Mouse (Mus musculus) liver, embryonic 14.5 days (tissue): ENCODE measurements around the gene Tubb5. TPM values are rescaled to one million over a fixed set of nuclear protein-coding genes. Genes with fewer than 3 reads are reported as not detected.

Experiments used
- ATAC-seq: fragments of 200-750 bp; cut with Nextera tagmentation; 2 replicates; pipeline ENCODE4 v1.8.0; 2017; ENCODE audit warnings: moderate number of reproducible peaks, mild to moderate bottlenecking, moderate library complexity; ENCODE audit not compliant: insufficient read depth
- DNase-seq, 3 experiments: peaks; one replicate each; pipeline ENCODE4 v3.0.0-alpha.2; 2012 to 2013; ENCODE audit warnings: low read depth in 3 of 3, low spot score in 3 of 3
- H3K27ac ChIP-seq: fragments of 300-500 bp; sonication (generic); 2 replicates; pipeline ENCODE4 v1.5.1; 2014; ENCODE audit warnings: moderate library complexity, mild to moderate bottlenecking, control low read depth, inconsistent platforms
- H3K27me3 ChIP-seq: fragments of 300-500 bp; sonication (generic); 2 replicates; pipeline ENCODE4 v1.6.1; 2014; ENCODE audit warnings: mild to moderate bottlenecking, low read length, moderate library complexity; ENCODE audit not compliant: control insufficient read depth, insufficient read depth
- H3K36me3 ChIP-seq: fragments of 300-500 bp; sonication (generic); replicated peaks from 2 replicates; pipeline ENCODE4 v1.6.1; 2014; ENCODE audit warnings: low read depth; ENCODE audit not compliant: control insufficient read depth, insufficient read depth
- H3K4me1 ChIP-seq, 2 experiments: fragments of 200-500 bp in 1 of 2; fragments of 300-500 bp in 1 of 2; sonication (generic) in 1 of 2; replicated peaks; 2 replicates each; pipeline ENCODE4 v1.6.1; 2012 to 2014; ENCODE audit warnings: antibody characterized with exemption in 1 of 2, inconsistent platforms in 1 of 2, low read length in 1 of 2; ENCODE audit not compliant: control insufficient read depth in 2 of 2, insufficient read depth in 2 of 2
- H3K4me2 ChIP-seq: fragments of 300-500 bp; sonication (generic); 2 replicates; pipeline ENCODE4 v1.6.1; 2014; ENCODE audit warnings: low read depth, mild to moderate bottlenecking, control low read depth, moderate library complexity
- H3K4me3 ChIP-seq, 2 experiments: fragments of 200-500 bp in 1 of 2; fragments of 300-500 bp in 1 of 2; sonication (generic) in 1 of 2; 2 replicates each; pipeline ENCODE4 v1.5.1; 2012 to 2014; ENCODE audit warnings: low read depth in 2 of 2, low read length in 2 of 2, mild to moderate bottlenecking in 2 of 2, control low read depth in 1 of 2, inconsistent platforms in 1 of 2, moderate library complexity in 1 of 2; ENCODE audit not compliant: insufficient read depth in 1 of 2
- H3K9ac ChIP-seq: fragments of 300-500 bp; sonication (generic); replicated peaks from 2 replicates; pipeline ENCODE4 v1.6.1; 2014; ENCODE audit warnings: mild to moderate bottlenecking, control low read depth, moderate library complexity
- H3K9me3 ChIP-seq: fragments of 300-500 bp; sonication (generic); 2 replicates; pipeline ENCODE4 v1.6.1; 2016; ENCODE audit warnings: low read length, mixed read lengths; ENCODE audit not compliant: control insufficient read depth
- CTCF ChIP-seq: IDR thresholded peaks from 2 replicates; pipeline ENCODE4 v1.5.1; 2016; ENCODE audit warnings: antibody characterized with exemption, low read depth, control low read depth
- EP300 ChIP-seq: IDR thresholded peaks from 2 replicates; pipeline ENCODE4 v1.6.1; 2016; ENCODE audit warnings: antibody characterized with exemption, low read depth
- WGBS: fragments of 180-500 bp; shearing (Covaris S2); extraction: QIAGEN DNeasy Blood & Tissue Kit; methylation state at CpG from one replicate; pipeline ENCODE4 v1.1.7; 2014; ENCODE audit not compliant: insufficient replicate concordance; 5-methylcytosine and 5-hydroxymethylcytosine counted together
- polyA plus RNA-seq, 2 experiments: library from polyadenylated mRNA; depleted of rRNA in 1 of 2; stranded (reverse) in 1 of 2; unstranded in 1 of 2; fragments of >200 nt; fragmentation: Nextera tagmentation in 1 of 2; extraction: Ambion mirVana in 1 of 2; gene quantifications; 2 replicates each; pipeline versions ENCODE4 v1.2.1 to v1.2.3; 2012 to 2014

Gene Tubb5
- polyA plus RNA-seq, 2 experiments: 330 to 467 TPM

- peaks cover 48% of the 10 kb centered on the region for H3K36me3 ChIP-seq
- TF ChIP-seq EP300 (no peak), CTCF (no peak)
These were observed 3.2 kb downstream of the Tubb5 start for GRCm38 (mm10) chr17:35834696-35835422.

DNA sequence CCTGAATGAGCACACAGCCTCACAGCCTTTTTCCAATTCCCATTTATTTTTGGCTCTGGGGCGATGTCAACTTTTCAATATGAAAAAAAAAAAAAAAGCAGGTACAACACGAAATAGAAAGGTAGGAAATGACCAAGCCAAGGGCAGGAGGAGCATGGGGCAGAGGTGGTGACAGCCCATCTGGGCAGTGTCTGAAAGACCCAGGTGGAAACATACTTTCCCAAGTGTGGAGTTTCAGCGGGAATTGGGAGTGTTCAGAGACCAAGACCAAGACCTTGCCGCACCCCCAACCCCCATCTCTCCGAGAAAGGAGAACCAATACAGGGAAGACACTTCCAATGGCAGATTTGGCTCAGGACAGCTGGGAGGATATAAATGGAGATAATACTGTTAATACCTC lies 4.2 kb downstream of the Tubb5 start:
- H3K36me3 ChIP-seq: peaks cover 48% of the 10 kb centered on the region
- no peak for DNase-seq
- peak overlapping the region; percentile 18; the same call in 1 of the 2 replicates for H3K27ac ChIP-seq

More at GRCm38 (mm10) chr17:35834696-35835422, 3.2 kb downstream of the Tubb5 start:
- no peaks in the 10 kb centered on the region for H3K9me3 ChIP-seq
- H3K4me3 ChIP-seq: peak overlapping the region; percentile 1 to 98; a peak in 3 of 4 replicates
- ATAC-seq (no peak), DNase-seq (no peak)
- H3K4me1 ChIP-seq: peaks cover 28 to 36% of the 10 kb centered on the region in 2 experiments
- no peaks in the 10 kb centered on the region for H3K27me3 ChIP-seq
- 72% methylated on average over 26 of the region's 26 CpGs for WGBS
- no peak overlapping the region for H3K27ac ChIP-seq
- peak overlapping the region; percentile 96 for H3K4me2 ChIP-seq
- no peak overlapping the region; the same call in 1 of the 2 replicates for H3K9ac ChIP-seq

DNA sequence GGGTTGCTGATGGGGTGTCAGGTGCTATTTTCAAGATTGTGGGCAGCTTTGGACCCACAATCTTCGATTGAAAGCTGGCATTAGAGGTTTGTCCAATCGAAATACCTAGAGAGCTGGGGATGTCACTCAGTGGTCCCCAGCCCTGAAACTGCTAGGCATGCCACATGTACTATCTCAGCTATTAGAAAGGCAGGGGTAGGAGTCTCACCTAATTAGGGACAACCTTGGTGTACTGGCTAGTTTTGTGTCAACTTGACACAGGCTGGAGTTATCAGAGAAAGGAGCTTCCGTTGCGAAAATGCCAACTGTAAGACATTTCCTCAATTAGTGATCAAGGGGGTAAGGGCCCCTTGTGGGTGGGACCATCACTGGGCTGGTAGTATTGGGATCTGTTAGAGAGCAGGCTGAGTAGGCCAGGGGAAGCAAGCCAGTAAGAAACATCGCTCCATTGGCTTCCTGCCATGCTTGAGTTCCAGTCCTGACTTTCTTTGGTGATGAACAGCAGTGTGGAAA lies 4.8 kb downstream of the Tubb5 start:
- H3K36me3 ChIP-seq: peaks cover 48% of the 10 kb centered on the region

More for the DNA sequence above, 4.2 kb downstream of the Tubb5 start:
- whole genome bisulfite sequencing: 40% methylated on average over 5 of the region's 5 CpGs
- no peaks in the 10 kb centered on the region for H3K27me3 ChIP-seq
- no peak overlapping the region for H3K9ac ChIP-seq
- TF ChIP-seq EP300 (no peak), CTCF (no peak)
- ATAC-seq: no peak
- peak overlapping the region; percentile 11; the same call in 1 of the 2 replicates for H3K4me2 ChIP-seq
- no peak overlapping the region for H3K4me3 ChIP-seq
- no peaks in the 10 kb centered on the region for H3K9me3 ChIP-seq
- H3K4me1 ChIP-seq: peaks cover 18 to 27% of the 10 kb centered on the region in 2 experiments

GRCm38 (mm10) chr17:35832400-35833238 lies 5.5 kb downstream of the Tubb5 start:
- Histone ChIP-seq H3K9me3 (no peaks in the 10 kb centered on the region), H3K27ac (no peak overlapping the region; the same call in 1 of the 2 replicates), H3K4me2 (no peak overlapping the region), H3K36me3 (peaks cover 54% of the 10 kb centered on the region), H3K27me3 (no peaks in the 10 kb centered on the region), H3K9ac (peak overlapping the region; percentile 21; the same call in 1 of the 2 replicates), H3K4me3 (no peak overlapping the region), H3K4me1 (peaks cover 13 to 22% of the 10 kb centered on the region in 2 experiments)
- no peak for DNase-seq
- ATAC-seq: no peak
- no peak for TF ChIP-seq EP300
- TF ChIP-seq CTCF: no peak
- WGBS: 69% methylated on average over 8 of the region's 8 CpGs

More for the DNA sequence above, 4.8 kb downstream of the Tubb5 start:
- H3K4me1 ChIP-seq: peaks cover 13 to 22% of the 10 kb centered on the region in 2 experiments
- H3K4me2 ChIP-seq: no peak overlapping the region
- peak overlapping the region; percentile 21; the same call in 1 of the 2 replicates for H3K9ac ChIP-seq
- H3K27me3 ChIP-seq: no peaks in the 10 kb centered on the region
- peak overlapping the region; percentile 17; the same call in 1 of the 2 replicates for H3K27ac ChIP-seq
- H3K4me3 ChIP-seq: no peak overlapping the region
- 14% methylated on average over 5 of the region's 5 CpGs for WGBS
- H3K9me3 ChIP-seq: no peaks in the 10 kb centered on the region
- no peak for TF ChIP-seq CTCF
- no peak for TF ChIP-seq EP300
- no peak for DNase-seq
- no peak for ATAC-seq
